Mouse (Mus musculus) adrenal gland, postnatal 10 days (tissue): ENCODE measurements around the gene Smtn. TPM values are rescaled to one million over a fixed set of nuclear protein-coding genes. Genes with fewer than 3 reads are reported as not detected.

Source experiments
- DNase-seq: peaks from one replicate; pipeline ENCODE4 v3.0.0; 2021; ENCODE audit warnings: mixed read lengths
- long read RNA-seq, 2 experiments: library from polyadenylated mRNA; stranded (forward); transcript quantifications; one replicate each; pipeline ENCODE4 v2.0.0; 2021
- total RNA-seq, 2 experiments: library from RNA; stranded (reverse); gene quantifications; 2 replicates each; pipeline ENCODE4 v1.2.3; 2021

Gene Smtn
- 10 to 100 TPM; 63.4 to 81.0 TPM for total RNA-seq
- long read RNA-seq, experiment 1, transcript Smtn-201 (9 exons, 1,747 nt) = minor isoform, 5 of 54 reads
- long read RNA-seq, experiment 1, transcript Smtn-202 (21 exons, 3,335 nt) = major isoform, 12 of 54 reads
- long read RNA-seq, experiment 1, partial matches to known transcripts = 29 of 54 reads
- long read RNA-seq, experiment 1, other reads (novel, unspliced or antisense) = 8 of 54 reads
- long read RNA-seq, experiment 2, transcript Smtn-202 (21 exons, 3,335 nt) = major isoform, 8 of 44 reads
- long read RNA-seq, experiment 2, partial matches to known transcripts = 23 of 44 reads
- long read RNA-seq, experiment 2, other reads (novel, unspliced or antisense) = 11 of 44 reads

GRCm38 (mm10) chr11:3540451-3541085 lies at the start of gene Smtn:
Smtn (minus strand) TSS chr11:3540612.
- no peak for DNase-seq

GRCm38 (mm10) chr11:3588036-3588672 lies 47.7 kb upstream of the Smtn start:
- no peak for DNase-seq

- no peak for DNase-seq
Observed at GRCm38 (mm10) chr11:3587350-3587749, 46.9 kb upstream of the Smtn start.

GRCm38 (mm10) chr11:3585983-3586618 lies 45.7 kb upstream of the Smtn start:
- no peak for DNase-seq

GRCm38 (mm10) chr11:3583127-3583526 lies 42.7 kb upstream of the Smtn start:
- DNase-seq = no peak

GRCm38 (mm10) chr11:3581908-3582307 lies 41.5 kb upstream of the Smtn start:
- no peak for DNase-seq

GRCm38 (mm10) chr11:3580306-3581084 lies 40.1 kb upstream of the Smtn start:
- peak; percentile 56 for DNase-seq

- no peak for DNase-seq
Observed at GRCm38 (mm10) chr11:3578050-3578725, 37.8 kb upstream of the Smtn start.

GRCm38 (mm10) chr11:3575238-3575637 lies 34.8 kb upstream of the Smtn start:
- peak; percentile 67 for DNase-seq

GRCm38 (mm10) chr11:3573092-3573491 lies 32.7 kb upstream of the Smtn start:
- peak; percentile 66 for DNase-seq

GRCm38 (mm10) chr11:3572181-3572580 lies 31.8 kb upstream of the Smtn start:
- no peak for DNase-seq

GRCm38 (mm10) chr11:3570321-3570720 lies 29.9 kb upstream of the Smtn start:
- DNase-seq = no peak

- no peak for DNase-seq
Observed at GRCm38 (mm10) chr11:3567896-3568295, 27.5 kb upstream of the Smtn start.

GRCm38 (mm10) chr11:3566018-3566417 lies 25.6 kb upstream of the Smtn start:
- DNase-seq = peak; percentile 36

GRCm38 (mm10) chr11:3564451-3564850 lies 24.0 kb upstream of the Smtn start:
- DNase-seq = no peak

GRCm38 (mm10) chr11:3563853-3564252 lies 23.4 kb upstream of the Smtn start:
- DNase-seq = no peak

- peak; percentile 38 for DNase-seq
Observed at GRCm38 (mm10) chr11:3560202-3560601, 19.8 kb upstream of the Smtn start.

- DNase-seq = no peak
Observed at GRCm38 (mm10) chr11:3557852-3558251, 17.4 kb upstream of the Smtn start.

- DNase-seq = no peak
Observed at GRCm38 (mm10) chr11:3554976-3555375, 14.6 kb upstream of the Smtn start.

GRCm38 (mm10) chr11:3549791-3550190 lies 9.4 kb upstream of the Smtn start:
- DNase-seq = no peak

GRCm38 (mm10) chr11:3548564-3549295 lies 8.3 kb upstream of the Smtn start:
- no peak for DNase-seq
